Mouse (Mus musculus): ENCODE data around the gene Col1a2. TPM values are rescaled to one million over a fixed set of nuclear protein-coding genes. Genes with fewer than 3 reads are reported as not detected.

The Col1a2 gene
- polyA plus RNA-seq, 1 experiment from 2014 or later = 463 TPM

- H3K4me2 ChIP-seq (ENCODE audit: low read length) = peak overlapping the region; percentile 74
- 73% methylated on average over 5 of the region's 5 CpGs for WGBS
- no peaks in the 10 kb centered on the region for H3K27me3 ChIP-seq (replicated peaks; ENCODE audit: control insufficient read depth, insufficient read depth, low read length)
- no peak overlapping the region; the same call in 1 of the 2 replicates for H3K27ac ChIP-seq (ENCODE audit: low read depth)
- peak overlapping the region; percentile 47 for H3K4me3 ChIP-seq (ENCODE audit: low read depth, low read length)
- DNase-seq (ENCODE audit: low spot score) (no peak), ATAC-seq (replicated peaks; ENCODE audit: low FRiP score, low TSS enrichment, low read depth) (no peak)
- no peaks in the 10 kb centered on the region for H3K9me3 ChIP-seq (ENCODE audit: control insufficient read depth, low read length)
- H3K36me3 ChIP-seq (ENCODE audit: control insufficient read depth, insufficient read depth, low read length) = peaks cover 15% of the 10 kb centered on the region
- H3K9ac ChIP-seq (ENCODE audit: low read length) = peak overlapping the region; percentile 61
- H3K4me1 ChIP-seq (replicated peaks; ENCODE audit: control insufficient read depth, insufficient read depth, low read length) = no peaks in the 10 kb centered on the region; the same call in 1 of the 2 replicates
Observed at GRCm38 (mm10) chr6:4506791-4507190, 2.2 kb downstream of the Col1a2 start.

DNA sequence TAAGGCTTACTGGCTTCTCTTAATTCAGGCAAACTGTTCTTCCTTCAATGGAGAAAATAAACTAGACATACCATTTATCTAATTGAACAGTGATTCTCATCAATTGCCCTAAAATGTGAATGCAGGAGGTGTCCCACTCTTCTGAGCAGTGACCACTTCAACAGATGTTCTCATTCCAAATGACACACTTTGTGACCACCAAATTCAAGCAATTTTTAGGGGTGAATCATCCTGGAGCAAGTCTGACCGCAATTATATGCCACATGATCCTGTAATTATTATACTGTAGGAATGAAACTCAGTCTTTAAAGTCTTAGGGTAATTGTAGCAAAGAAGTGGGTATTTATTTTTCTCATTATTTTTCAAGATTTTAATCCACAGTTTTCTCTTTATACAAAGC, 2.7 kb downstream of the Col1a2 start:
- ATAC-seq (replicated peaks; ENCODE audit: low FRiP score, low TSS enrichment, low read depth) (no peak), DNase-seq (ENCODE audit: low spot score) (no peak)
- Histone ChIP-seq H3K4me1 (replicated peaks; ENCODE audit: control insufficient read depth, insufficient read depth, low read length) (no peaks in the 10 kb centered on the region; the same call in 1 of the 2 replicates), H3K4me2 (ENCODE audit: low read length) (peak overlapping the region; percentile 74), H3K27ac (ENCODE audit: low read depth) (no peak overlapping the region), H3K4me3 (ENCODE audit: low read depth, low read length) (peak overlapping the region; percentile 47), H3K9ac (ENCODE audit: low read length) (peak overlapping the region; percentile 61; the same call in 1 of the 2 replicates), H3K27me3 (replicated peaks; ENCODE audit: control insufficient read depth, insufficient read depth, low read length) (no peaks in the 10 kb centered on the region), H3K36me3 (ENCODE audit: control insufficient read depth, insufficient read depth, low read length) (peaks cover 19% of the 10 kb centered on the region), H3K9me3 (ENCODE audit: control insufficient read depth, low read length) (no peaks in the 10 kb centered on the region)
- 61% methylated on average over 1 of the region's 1 CpGs for WGBS

GRCm38 (mm10) chr6:4508279-4508678, 3.7 kb downstream of the Col1a2 start:
- Histone ChIP-seq H3K9me3 (ENCODE audit: control insufficient read depth, low read length) (no peaks in the 10 kb centered on the region), H3K36me3 (ENCODE audit: control insufficient read depth, insufficient read depth, low read length) (peaks cover 28% of the 10 kb centered on the region), H3K9ac (ENCODE audit: low read length) (no peak overlapping the region; the same call in 1 of the 2 replicates), H3K27me3 (replicated peaks; ENCODE audit: control insufficient read depth, insufficient read depth, low read length) (no peaks in the 10 kb centered on the region), H3K4me2 (ENCODE audit: low read length) (peak overlapping the region; percentile 74), H3K27ac (ENCODE audit: low read depth) (no peak overlapping the region), H3K4me3 (ENCODE audit: low read depth, low read length) (peak overlapping the region; percentile 47; the same call in 1 of the 2 replicates), H3K4me1 (replicated peaks; ENCODE audit: control insufficient read depth, insufficient read depth, low read length) (no peaks in the 10 kb centered on the region; the same call in 1 of the 2 replicates)
- 86% methylated on average over 4 of the region's 4 CpGs for WGBS
- DNase-seq (ENCODE audit: low spot score) (no peak), ATAC-seq (replicated peaks; ENCODE audit: low FRiP score, low TSS enrichment, low read depth) (no peak)

DNA sequence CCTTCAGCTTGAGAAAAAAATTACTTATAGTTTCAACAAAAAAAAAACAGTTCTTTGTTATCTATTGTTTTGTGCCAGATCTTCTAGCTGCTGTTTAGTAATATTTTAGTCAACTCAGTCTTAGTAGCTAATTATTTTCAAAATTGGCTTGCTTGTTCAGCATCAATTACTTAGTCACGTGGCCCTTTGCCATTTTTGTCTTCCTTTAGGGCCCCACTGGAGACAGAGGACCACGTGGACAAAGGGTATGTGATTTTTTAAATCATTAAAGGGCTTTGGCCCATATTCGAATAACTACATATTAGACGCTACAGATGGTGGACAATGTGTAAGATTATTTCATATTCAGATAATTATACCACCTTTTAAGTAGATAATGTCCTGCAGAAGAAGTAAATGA, 4.8 kb downstream of the Col1a2 start:
- Histone ChIP-seq H3K9me3 (ENCODE audit: control insufficient read depth, low read length) (no peaks in the 10 kb centered on the region), H3K9ac (ENCODE audit: low read length) (no peak overlapping the region), H3K27ac (ENCODE audit: low read depth) (no peak overlapping the region), H3K4me3 (ENCODE audit: low read depth, low read length) (no peak overlapping the region), H3K4me2 (ENCODE audit: low read length) (no peak overlapping the region; the same call in 1 of the 2 replicates), H3K4me1 (replicated peaks; ENCODE audit: control insufficient read depth, insufficient read depth, low read length) (no peaks in the 10 kb centered on the region; the same call in 1 of the 2 replicates), H3K36me3 (ENCODE audit: control insufficient read depth, insufficient read depth, low read length) (peaks cover 34% of the 10 kb centered on the region), H3K27me3 (replicated peaks; ENCODE audit: control insufficient read depth, insufficient read depth, low read length) (no peaks in the 10 kb centered on the region)
- WGBS = 78% methylated on average over 4 of the region's 4 CpGs
- DNase-seq (ENCODE audit: low spot score) (no peak), ATAC-seq (replicated peaks; ENCODE audit: low FRiP score, low TSS enrichment, low read depth) (no peak)

- Histone ChIP-seq H3K4me2 (ENCODE audit: low read length) (no peak overlapping the region), H3K27me3 (replicated peaks; ENCODE audit: control insufficient read depth, insufficient read depth, low read length) (no peaks in the 10 kb centered on the region), H3K4me3 (ENCODE audit: low read depth, low read length) (no peak overlapping the region), H3K4me1 (replicated peaks; ENCODE audit: control insufficient read depth, insufficient read depth, low read length) (no peaks in the 10 kb centered on the region), H3K9ac (ENCODE audit: low read length) (no peak overlapping the region), H3K36me3 (ENCODE audit: control insufficient read depth, insufficient read depth, low read length) (peaks cover 78% of the 10 kb centered on the region), H3K9me3 (ENCODE audit: control insufficient read depth, low read length) (no peaks in the 10 kb centered on the region), H3K27ac (ENCODE audit: low read depth) (no peak overlapping the region)
- DNase-seq (ENCODE audit: low spot score) (no peak), ATAC-seq (replicated peaks; ENCODE audit: low FRiP score, low TSS enrichment, low read depth) (no peak)
- WGBS = 81% methylated on average over 2 of the region's 2 CpGs
Observed at GRCm38 (mm10) chr6:4514671-4515070, 10.1 kb downstream of the Col1a2 start.

- no peaks in the 10 kb centered on the region for H3K27me3 ChIP-seq (replicated peaks; ENCODE audit: control insufficient read depth, insufficient read depth, low read length)
Observed at GRCm38 (mm10) chr6:4521031-4521430, 16.4 kb downstream of the Col1a2 start.

GRCm38 (mm10) chr6:4528439-4528838, 23.8 kb downstream of the Col1a2 start:
- Histone ChIP-seq H3K4me3 (ENCODE audit: low read depth, low read length) (no peak overlapping the region), H3K36me3 (ENCODE audit: control insufficient read depth, insufficient read depth, low read length) (peaks cover 94% of the 10 kb centered on the region), H3K27me3 (replicated peaks; ENCODE audit: control insufficient read depth, insufficient read depth, low read length) (no peaks in the 10 kb centered on the region), H3K4me1 (replicated peaks; ENCODE audit: control insufficient read depth, insufficient read depth, low read length) (no peaks in the 10 kb centered on the region), H3K9ac (ENCODE audit: low read length) (no peak overlapping the region), H3K27ac (ENCODE audit: low read depth) (no peak overlapping the region), H3K4me2 (ENCODE audit: low read length) (no peak overlapping the region), H3K9me3 (ENCODE audit: control insufficient read depth, low read length) (no peaks in the 10 kb centered on the region)
- DNase-seq (ENCODE audit: low spot score) (no peak), ATAC-seq (replicated peaks; ENCODE audit: low FRiP score, low TSS enrichment, low read depth) (no peak)
- 90% methylated on average over 7 of the region's 7 CpGs for WGBS

More at GRCm38 (mm10) chr6:4521031-4521430, 16.4 kb downstream of the Col1a2 start:
- no peak overlapping the region for H3K27ac ChIP-seq (ENCODE audit: low read depth)
- H3K4me3 ChIP-seq (ENCODE audit: low read depth, low read length) = no peak overlapping the region
- 87% methylated on average over 3 of the region's 3 CpGs for whole genome bisulfite sequencing
- no peaks in the 10 kb centered on the region for H3K9me3 ChIP-seq (ENCODE audit: control insufficient read depth, low read length)
- peaks cover 90% of the 10 kb centered on the region for H3K36me3 ChIP-seq (ENCODE audit: control insufficient read depth, insufficient read depth, low read length)
- no peak overlapping the region for H3K9ac ChIP-seq (ENCODE audit: low read length)
- no peaks in the 10 kb centered on the region for H3K4me1 ChIP-seq (replicated peaks; ENCODE audit: control insufficient read depth, insufficient read depth, low read length)
- DNase-seq (ENCODE audit: low spot score) (no peak), ATAC-seq (replicated peaks; ENCODE audit: low FRiP score, low TSS enrichment, low read depth) (no peak)
- no peak overlapping the region for H3K4me2 ChIP-seq (ENCODE audit: low read length)

DNA sequence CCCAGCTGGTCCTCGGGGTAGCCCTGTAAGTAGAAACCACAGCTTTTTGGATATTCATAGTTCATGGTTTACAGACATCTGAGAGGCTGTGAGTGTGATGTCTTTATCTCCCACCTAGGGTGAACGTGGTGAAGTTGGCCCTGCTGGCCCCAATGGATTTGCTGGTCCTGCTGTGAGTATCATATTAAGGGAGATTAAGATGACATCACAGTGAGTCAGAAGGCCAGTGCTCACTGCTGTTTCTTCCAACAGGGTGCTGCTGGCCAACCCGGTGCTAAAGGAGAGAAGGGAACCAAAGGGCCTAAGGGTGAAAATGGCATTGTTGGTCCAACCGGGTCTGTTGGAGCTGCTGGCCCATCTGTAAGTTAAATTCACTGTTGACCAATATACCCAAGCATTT, 26.4 kb downstream of the Col1a2 start:
- H3K36me3 ChIP-seq (ENCODE audit: control insufficient read depth, insufficient read depth, low read length) = peaks cover 96% of the 10 kb centered on the region
- no peaks in the 10 kb centered on the region for H3K9me3 ChIP-seq (ENCODE audit: control insufficient read depth, low read length)
- no peak overlapping the region for H3K27ac ChIP-seq (ENCODE audit: low read depth)
- WGBS = 85% methylated on average over 4 of the region's 4 CpGs
- H3K4me2 ChIP-seq (ENCODE audit: low read length) = no peak overlapping the region
- H3K4me1 ChIP-seq (replicated peaks; ENCODE audit: control insufficient read depth, insufficient read depth, low read length) = no peaks in the 10 kb centered on the region
- no peak for ATAC-seq (replicated peaks; ENCODE audit: low FRiP score, low TSS enrichment, low read depth)
- no peak overlapping the region for H3K9ac ChIP-seq (ENCODE audit: low read length)
- H3K27me3 ChIP-seq (replicated peaks; ENCODE audit: control insufficient read depth, insufficient read depth, low read length) = no peaks in the 10 kb centered on the region
- no peak for DNase-seq (ENCODE audit: low spot score)
- no peak overlapping the region for H3K4me3 ChIP-seq (ENCODE audit: low read depth, low read length)

- Histone ChIP-seq H3K4me2 (ENCODE audit: low read length) (no peak overlapping the region), H3K27me3 (replicated peaks; ENCODE audit: control insufficient read depth, insufficient read depth, low read length) (no peaks in the 10 kb centered on the region), H3K9ac (ENCODE audit: low read length) (no peak overlapping the region), H3K27ac (ENCODE audit: low read depth) (no peak overlapping the region), H3K4me1 (replicated peaks; ENCODE audit: control insufficient read depth, insufficient read depth, low read length) (no peaks in the 10 kb centered on the region), H3K36me3 (ENCODE audit: control insufficient read depth, insufficient read depth, low read length) (peaks cover 99% of the 10 kb centered on the region), H3K4me3 (ENCODE audit: low read depth, low read length) (no peak overlapping the region), H3K9me3 (ENCODE audit: control insufficient read depth, low read length) (no peaks in the 10 kb centered on the region)
- 94% methylated on average over 1 of the region's 1 CpGs for WGBS
- no peak for DNase-seq (ENCODE audit: low spot score)
- ATAC-seq (replicated peaks; ENCODE audit: low FRiP score, low TSS enrichment, low read depth) = no peak
Observed at GRCm38 (mm10) chr6:4532898-4533297, 28.3 kb downstream of the Col1a2 start.

Data from intestine, embryonic 14.5 days (tissue).